9 mouse cellular contexts compared by ENCODE assay signal in genomic region chr13:48731046-48731996, GRCm38 (mm10).
DNase-seq lines count a peak whose midpoint lies in the region; ATAC-seq lines count a peak whose summit lies in the region.
"Had no signal": no experiment of that assay in that cellular context is flagged by ENCODE, and none has a peak within 500 bp of the region (broad histone marks: within the 10 kb centered on the region; RNA-seq: fewer than 3 reads in every experiment).

No protein-coding gene starts in this region.

- H3K4me3 ChIP-seq in heart, embryonic 15.5 days = peak overlapping the region; percentile 43
- peak overlapping the region; percentile 26 for H3K4me3 ChIP-seq in liver, embryonic 11.5 days (ENCODE audit: low read depth, low read length)
- peak overlapping the region; percentile 22 for H3K4me3 ChIP-seq in neural tube, embryonic 13.5 days

- H3K4me2 ChIP-seq in heart, embryonic 15.5 days = peak overlapping the region; percentile 68
- H3K4me2 ChIP-seq in liver, embryonic 11.5 days = peak overlapping the region; percentile 61
- H3K4me2 ChIP-seq in neural tube, embryonic 13.5 days = peak overlapping the region; percentile 50

- DNase-seq in heart, adult 18-20 months = peak; percentile 5 to 10
- DNase-seq in heart, adult 11 months = no peak
- DNase-seq in c-Kit-positive CD71-positive TER-119-negative erythroid progenitor cells, embryonic 14.5 days (ENCODE audit: low read depth) = peak; percentile 19
- DNase-seq in liver, embryonic 11.5 days (ENCODE audit: low spot score) = peak; percentile 62
- no peak for DNase-seq in layer of hippocampus, adult 11-12 months (ENCODE audit: low spot score)
- no peak for DNase-seq in layer of hippocampus, postnatal 25 days (ENCODE audit: extremely low spot score in 1 of 2, low spot score in 1 of 2)

- no peaks in the 10 kb centered on the region for H3K9me3 ChIP-seq in heart, embryonic 15.5 days (replicated peaks)
- no peaks in the 10 kb centered on the region for H3K9me3 ChIP-seq in liver, embryonic 11.5 days (ENCODE audit: control insufficient read depth, low read length)
- no peaks in the 10 kb centered on the region for H3K9me3 ChIP-seq in neural tube, embryonic 13.5 days
- H3K9me3 ChIP-seq: G1E had no signal

- H3K27me3 ChIP-seq in heart, embryonic 15.5 days = peaks cover 73% of the 10 kb centered on the region
- H3K27me3 ChIP-seq in liver, embryonic 11.5 days (replicated peaks; ENCODE audit: control insufficient read depth, insufficient read depth, low read length) = peaks cover 64% of the 10 kb centered on the region
- peaks cover 85% of the 10 kb centered on the region for H3K27me3 ChIP-seq in neural tube, embryonic 13.5 days

- H3K36me3 ChIP-seq in heart, embryonic 15.5 days = no peaks in the 10 kb centered on the region
- no peaks in the 10 kb centered on the region for H3K36me3 ChIP-seq in liver, embryonic 11.5 days (ENCODE audit: control insufficient read depth, insufficient read depth, low read length)
- H3K36me3 ChIP-seq in neural tube, embryonic 13.5 days = no peaks in the 10 kb centered on the region
- H3K36me3 ChIP-seq: G1E had no signal

- no peak overlapping the region for H3K27ac ChIP-seq in heart, embryonic 15.5 days
- no peak overlapping the region for H3K27ac ChIP-seq in liver, embryonic 11.5 days (ENCODE audit: low read depth, low read length)
- H3K27ac ChIP-seq in neural tube, embryonic 13.5 days (replicated peaks) = no peak overlapping the region

- WGBS in heart, embryonic 15.5 days = 4% methylated on average over 51 of the region's 51 CpGs
- 2% methylated on average over 48 of the region's 51 CpGs for WGBS in liver, embryonic 11.5 days
- 2% methylated on average over 49 of the region's 51 CpGs for WGBS in neural tube, embryonic 13.5 days

- peaks cover 25% of the 10 kb centered on the region for H3K4me1 ChIP-seq in heart, embryonic 15.5 days (replicated peaks)
- H3K4me1 ChIP-seq in liver, embryonic 11.5 days (replicated peaks; ENCODE audit: control insufficient read depth, insufficient read depth, low read length) = peaks cover 9% of the 10 kb centered on the region; the same call in 1 of the 2 replicates
- H3K4me1 ChIP-seq in neural tube, embryonic 13.5 days (replicated peaks) = peaks cover 19% of the 10 kb centered on the region

- H3K9ac ChIP-seq in heart, embryonic 15.5 days = peak overlapping the region; percentile 13; the same call in 1 of the 2 replicates
- no peak overlapping the region for H3K9ac ChIP-seq in liver, embryonic 11.5 days (ENCODE audit: low read depth, low read length)
- H3K9ac ChIP-seq in neural tube, embryonic 13.5 days = no peak overlapping the region

- no peak for ATAC-seq in heart, embryonic 15.5 days (replicated peaks; ENCODE audit: insufficient number of reproducible peaks, insufficient read depth, low FRiP score, low read depth)
- no peak; the same call in 1 of the 2 replicates for ATAC-seq in liver, embryonic 11.5 days (replicated peaks; ENCODE audit: low FRiP score)
- ATAC-seq in neural tube, embryonic 13.5 days (ENCODE audit: low read depth) = peak; percentile 64

Comparison
In these comparisons a context has a peak if more than half of its experiments do, and no peak if none do; other contexts are left out.
1. DNase-seq: peak in heart, adult 18-20 months (2 of 2), c-Kit-positive CD71-positive TER-119-negative erythroid progenitor cells, embryonic 14.5 days (single experiment) and liver, embryonic 11.5 days (single experiment); none in heart, adult 11 months (single experiment), layer of hippocampus, adult 11-12 months (single experiment) and layer of hippocampus, postnatal 25 days (0 of 2).
2. Peak in every context shown above with its lines, with median percentiles within 50 percentile points of each other: H3K4me2 ChIP-seq and H3K4me3 ChIP-seq.